Mouse (Mus musculus) embryo, embryonic 10 days (tissue): ENCODE data around the gene Rab19.
"Not testable (repeated sequence)": the region's sequence is repeated elsewhere in the genome, so short reads cannot be mapped to it uniquely, and the experiment has no call there.

Source experiments
- DNase-seq: peaks from one replicate; pipeline ENCODE4 v3.0.0-alpha.2; 2015; ENCODE audit warnings: low spot score

Rab19 gene

GRCm38 (mm10) chr6:39379749-39380148 is 1.2 kb upstream of the Rab19 start:
- DNase-seq, result no peak

DNA sequence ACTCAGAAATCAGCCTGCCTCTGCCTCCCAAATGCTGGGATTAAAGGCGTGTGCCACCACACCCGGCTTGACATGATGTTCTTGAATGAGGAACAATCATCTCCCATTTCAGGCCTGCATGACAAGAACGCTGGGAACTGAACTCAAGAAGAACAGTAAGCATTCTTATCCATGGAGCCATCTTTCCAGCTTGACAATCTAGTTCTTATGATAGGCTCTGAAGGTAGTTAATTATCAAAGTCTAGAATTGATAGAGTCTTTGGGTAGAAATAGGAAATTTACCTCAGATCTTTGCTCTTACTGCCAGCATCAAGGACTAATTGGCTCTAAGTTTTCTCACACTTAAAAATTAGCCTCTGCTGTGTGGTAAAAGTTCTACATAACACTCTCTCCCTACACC is 699 bp upstream of the Rab19 start:
- DNase-seq, result no peak

DNA sequence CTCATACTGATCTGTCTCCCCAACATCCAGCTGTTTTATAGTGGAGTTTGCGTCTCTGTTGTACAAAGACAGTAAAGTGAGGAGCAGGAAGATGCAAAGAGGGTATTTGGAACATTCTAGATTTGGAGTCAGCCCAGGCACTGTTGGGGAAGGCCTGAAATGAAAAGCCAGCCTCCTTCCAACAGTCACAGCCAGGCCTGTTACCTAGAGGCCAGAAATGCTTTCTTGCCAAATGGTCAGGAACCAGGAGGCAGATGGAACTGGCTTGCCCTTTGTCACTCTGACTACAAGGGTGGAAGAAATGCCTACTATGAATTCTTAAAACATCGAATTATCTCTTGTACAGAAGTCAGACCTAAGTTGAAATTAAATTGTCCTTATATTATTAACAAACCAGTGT is 9.0 kb downstream of the Rab19 start:
- no peak for DNase-seq

GRCm38 (mm10) chr6:39395471-39395870 is 14.5 kb downstream of the Rab19 start:
- no peak for DNase-seq

DNA sequence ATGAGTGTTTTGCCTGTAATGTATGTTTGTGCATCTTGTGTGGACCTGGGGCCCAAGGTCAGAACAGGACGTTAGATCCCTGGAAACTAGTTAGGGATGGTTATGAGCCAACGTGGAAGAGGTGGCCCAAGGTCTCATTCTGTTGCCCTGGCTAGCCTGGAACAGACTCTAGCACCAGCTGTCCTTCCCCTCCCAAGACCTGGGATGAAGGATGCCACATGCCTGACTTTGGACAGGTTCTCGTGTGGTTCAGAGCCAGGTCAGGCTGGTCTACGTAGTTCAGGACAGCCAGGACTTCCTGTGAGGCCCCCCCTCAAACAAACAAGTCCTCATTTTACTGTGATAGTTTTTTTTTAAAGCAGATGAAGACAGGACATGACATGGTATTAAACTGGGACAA is 14.9 kb downstream of the Rab19 start:
- no peak for DNase-seq

GRCm38 (mm10) chr6:39397046-39397445 is 16.1 kb downstream of the Rab19 start:
- DNase-seq, result no peak

DNA sequence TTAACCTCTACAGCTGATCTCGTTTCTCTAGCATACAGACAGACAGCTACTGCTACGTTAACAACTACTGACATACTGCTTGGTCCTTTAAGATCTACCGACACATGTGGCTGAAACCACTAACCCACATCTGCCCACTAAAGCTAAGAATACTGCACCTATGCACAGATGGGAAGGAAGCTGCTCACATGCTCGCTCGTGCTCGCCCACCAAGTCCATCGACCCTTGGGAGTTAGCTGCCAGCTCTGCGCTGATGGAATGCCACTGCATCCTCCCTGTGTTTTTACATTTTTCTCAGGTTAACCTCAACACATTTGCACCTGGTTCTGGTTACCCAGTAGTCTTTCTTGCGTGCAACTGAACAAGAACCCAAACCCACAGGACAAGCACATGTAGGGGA is 17.4 kb downstream of the Rab19 start:
- DNase-seq, result no peak

- DNase-seq, result peak; percentile 83
Measured at GRCm38 (mm10) chr6:39400343-39400742, 19.4 kb downstream of the Rab19 start.

DNA sequence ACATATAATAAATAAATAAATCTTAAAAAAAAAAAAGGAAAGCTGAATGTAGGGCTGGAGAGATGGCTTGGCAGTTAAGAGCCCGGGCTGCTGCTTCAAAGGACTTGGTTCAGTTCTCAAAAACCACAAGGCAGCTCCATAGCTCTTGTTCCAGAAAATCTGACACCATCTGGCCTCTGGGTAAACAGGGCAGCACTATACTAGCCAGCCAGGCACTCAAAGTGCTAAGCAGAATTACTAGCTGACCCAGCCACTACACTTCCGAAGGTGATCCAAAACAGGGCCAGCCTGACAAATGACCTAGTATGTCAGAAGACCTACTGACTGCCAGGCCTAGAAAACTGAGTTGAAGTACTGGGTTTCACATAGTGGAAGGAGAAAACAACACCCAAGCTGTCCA is 22.2 kb downstream of the Rab19 start:
- DNase-seq, result no peak

GRCm38 (mm10) chr6:39406480-39406879 is 25.5 kb downstream of the Rab19 start:
- DNase-seq, result no peak

DNA sequence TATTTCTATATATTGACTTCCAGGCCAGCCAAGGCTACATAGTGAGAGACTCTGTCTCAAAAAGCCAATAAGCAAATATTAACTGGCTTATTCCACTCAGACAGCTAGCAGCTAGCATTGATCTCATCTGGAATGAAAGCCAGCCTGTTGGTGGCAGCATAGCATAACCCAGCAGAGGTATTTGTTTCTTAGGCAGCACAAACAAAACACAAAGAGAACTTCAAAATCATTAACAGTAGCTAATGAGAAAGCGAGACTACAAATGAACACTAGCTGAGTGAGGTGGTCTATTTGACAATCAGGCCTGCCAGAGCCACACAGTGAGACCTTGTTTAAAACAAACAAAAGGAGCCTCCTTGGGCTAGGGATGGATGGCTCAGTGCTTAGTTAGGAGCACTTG is 33.1 kb downstream of the Rab19 start:
- no peak for DNase-seq

- DNase-seq, result peak; percentile 67
Measured at GRCm38 (mm10) chr6:39415762-39416161, 34.8 kb downstream of the Rab19 start.

DNA sequence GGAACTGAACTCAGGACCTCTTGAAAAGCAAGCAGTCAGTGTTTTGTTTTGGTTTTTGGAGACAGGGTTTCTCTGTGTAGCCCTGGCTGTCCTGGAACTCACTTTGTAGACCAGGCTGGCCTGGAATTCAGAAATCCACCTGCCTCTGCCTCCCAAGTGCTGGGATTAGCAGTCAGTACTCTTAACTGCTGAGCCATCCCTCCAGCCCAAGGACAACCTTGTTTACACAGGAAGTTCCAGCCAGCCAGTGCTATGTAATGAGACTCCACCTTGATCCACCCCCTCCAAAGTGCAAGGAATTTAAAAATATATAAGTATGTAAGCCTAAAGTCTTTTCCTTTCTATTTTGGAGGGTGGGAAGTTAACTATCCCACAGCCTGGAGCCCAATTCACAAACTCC is 35.7 kb downstream of the Rab19 start:
- DNase-seq, result not testable (repeated sequence)

DNA sequence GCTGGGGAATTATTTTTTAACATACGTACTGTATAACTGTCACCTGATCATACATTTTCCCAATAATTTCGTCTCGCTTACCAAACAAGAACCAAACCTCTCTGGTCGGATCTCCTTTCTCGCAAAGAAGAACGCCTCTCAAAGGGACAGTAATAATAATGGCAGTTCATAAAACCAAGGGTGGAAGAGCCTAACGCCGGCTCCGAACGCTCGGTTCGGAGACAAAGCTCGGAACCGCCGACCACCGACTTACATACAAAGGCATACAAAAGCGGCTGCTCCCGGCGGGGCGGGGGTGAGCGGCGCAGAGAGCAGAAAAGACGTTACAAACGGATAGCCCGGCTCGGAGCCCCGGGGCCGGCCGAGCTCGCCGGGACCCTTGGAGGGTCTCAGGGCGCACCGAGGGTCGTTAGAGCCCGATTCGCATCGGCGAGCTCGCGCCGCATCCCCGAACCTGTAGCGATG is 38.4 kb downstream of the Rab19 start:
- no peak for DNase-seq

GRCm38 (mm10) chr6:39419851-39420721 is 39.1 kb downstream of the Rab19 start, which contains the start of gene Mkrn1:
Gene Mkrn1 (minus strand): TSS chr6:39420462.
- peak; percentile 88 for DNase-seq

- DNase-seq, result no peak
Measured at GRCm38 (mm10) chr6:39420867-39421266, 39.9 kb downstream of the Rab19 start.

GRCm38 (mm10) chr6:39423130-39423551 is 42.2 kb downstream of the Rab19 start:
- DNase-seq, result no peak

DNA sequence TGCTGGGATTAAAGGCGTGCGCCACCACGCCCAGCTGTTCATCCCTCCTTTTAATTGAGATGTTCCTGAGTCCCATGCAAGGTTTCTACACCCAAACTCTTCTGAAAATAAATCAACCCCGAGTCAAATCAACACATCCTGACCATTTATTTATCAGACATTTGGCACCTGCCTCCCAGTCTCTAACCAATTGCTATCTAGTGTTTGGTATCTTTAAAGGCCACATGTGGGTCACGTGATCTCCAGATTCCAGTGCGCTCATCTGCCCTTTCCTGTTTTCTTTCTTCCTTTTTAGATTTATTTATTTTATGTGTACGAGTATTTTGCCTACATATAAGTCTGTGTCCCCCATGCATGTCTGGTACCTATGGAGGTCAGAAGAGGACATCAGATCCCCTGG is 42.7 kb downstream of the Rab19 start:
- no peak for DNase-seq

GRCm38 (mm10) chr6:39425181-39425580 is 44.2 kb downstream of the Rab19 start:
- no peak for DNase-seq

DNA sequence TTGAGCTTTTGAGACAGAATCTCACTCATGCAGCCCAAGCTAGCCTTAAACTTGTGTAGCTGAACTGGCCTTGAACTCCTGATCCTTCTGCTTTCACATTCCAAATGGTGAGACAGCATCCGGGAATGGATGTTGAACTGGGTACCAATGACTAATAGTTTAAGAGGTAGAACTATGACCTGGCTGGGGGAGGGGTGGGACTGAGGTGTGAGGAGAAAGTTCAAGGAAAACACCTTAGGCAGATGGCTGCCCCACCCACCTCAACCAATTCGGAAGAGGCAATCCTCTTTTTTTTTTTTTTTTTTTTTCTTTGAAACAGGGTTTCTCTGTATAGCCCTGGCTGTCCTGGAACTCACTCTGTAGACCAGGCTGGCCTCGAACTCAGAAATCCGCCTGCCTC is 45.8 kb downstream of the Rab19 start:
- DNase-seq, result no peak

DNA sequence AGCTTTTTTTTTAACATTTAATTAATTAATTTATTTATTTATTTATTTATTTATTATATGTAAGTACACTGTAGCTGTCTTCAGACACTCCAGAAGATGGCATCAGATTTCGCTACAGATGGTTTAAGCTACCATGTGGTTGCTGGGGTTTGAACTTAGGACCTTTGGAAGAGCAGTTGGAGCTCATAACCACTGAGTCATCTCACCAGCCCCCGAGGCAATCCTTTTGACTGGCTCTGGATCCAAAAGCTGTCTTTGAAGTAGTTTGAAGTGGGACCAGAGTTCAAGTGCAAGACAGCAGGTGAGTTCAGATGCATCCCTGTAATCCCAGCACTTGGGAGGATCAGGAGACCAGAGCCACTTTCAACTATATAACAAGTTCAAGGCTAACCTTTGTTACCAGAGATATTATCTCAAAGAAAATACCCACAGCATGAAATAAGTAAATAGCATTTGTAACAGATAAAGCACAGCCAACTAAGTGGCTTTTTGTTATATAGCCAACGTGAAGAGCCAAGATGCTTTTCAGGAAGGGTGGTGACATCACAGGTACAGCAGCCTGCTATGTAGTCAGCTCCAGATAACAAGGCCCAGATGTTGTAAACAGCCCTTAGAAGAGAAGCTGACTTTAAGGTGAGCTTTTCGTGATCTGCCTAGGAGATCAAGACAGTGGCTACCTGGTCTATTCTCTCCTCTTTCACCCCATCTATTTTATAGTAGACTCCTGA is 46.5 kb downstream of the Rab19 start:
- DNase-seq, result no peak

- DNase-seq, result no peak
Measured at GRCm38 (mm10) chr6:39429007-39429788, 48.2 kb downstream of the Rab19 start.
